Mouse (Mus musculus) forebrain, embryonic 12.5 days (tissue): ENCODE data around the gene Astn1. TPM values are rescaled to one million over a fixed set of nuclear protein-coding genes. Genes with fewer than 3 reads are reported as not detected.

Source experiments
- ATAC-seq: fragments of 200-750 bp; cut with Nextera tagmentation; 2 replicates; pipeline ENCODE4 v1.8.0; 2017; ENCODE audit warnings: moderate TSS enrichment; ENCODE audit not compliant: low FRiP score
- H3K27ac ChIP-seq: fragments of 300-500 bp; sonication (generic); 2 replicates; pipeline ENCODE4 v1.5.1; 2016; ENCODE audit warnings: mild to moderate bottlenecking
- H3K27me3 ChIP-seq: fragments of 300-500 bp; sonication (generic); 2 replicates; pipeline ENCODE4 v1.6.1; 2016; ENCODE audit warnings: mild to moderate bottlenecking
- H3K36me3 ChIP-seq: fragments of 300-500 bp; sonication (generic); replicated peaks from 2 replicates; pipeline ENCODE4 v1.6.1; 2016; ENCODE audit warnings: mild to moderate bottlenecking
- H3K4me1 ChIP-seq: fragments of 300-500 bp; sonication (generic); 2 replicates; pipeline ENCODE4 v1.6.1; 2016
- H3K4me2 ChIP-seq: fragments of 300-500 bp; sonication (generic); 2 replicates; pipeline ENCODE4 v1.6.1; 2016; ENCODE audit warnings: mild to moderate bottlenecking, moderate library complexity
- H3K4me3 ChIP-seq: fragments of 300-500 bp; sonication (generic); replicated peaks from 2 replicates; pipeline ENCODE4 v1.5.1; 2016; ENCODE audit warnings: mild to moderate bottlenecking
- H3K9ac ChIP-seq: fragments of 300-500 bp; sonication (generic); 2 replicates; pipeline ENCODE4 v1.6.1; 2016; ENCODE audit warnings: mild to moderate bottlenecking
- H3K9me3 ChIP-seq: fragments of 300-500 bp; sonication (generic); 2 replicates; pipeline ENCODE4 v1.6.1; 2016
- whole genome bisulfite sequencing: fragments of 180-500 bp; shearing (Covaris S2); methylation state at CpG from one replicate; pipeline ENCODE4 v1.1.7; 2016; 5-methylcytosine and 5-hydroxymethylcytosine counted together
- polyA plus RNA-seq: library from polyadenylated mRNA; unstranded; fragments of >200 nt; fragmentation: Nextera tagmentation; extraction: Ambion mirVana; gene quantifications from 2 replicates; pipeline ENCODE4 v1.2.1, GENCODE M21; 2016

Astn1 gene
- polyA plus RNA-seq, 1 experiment from 2014 or later, result 26.0 TPM

DNA sequence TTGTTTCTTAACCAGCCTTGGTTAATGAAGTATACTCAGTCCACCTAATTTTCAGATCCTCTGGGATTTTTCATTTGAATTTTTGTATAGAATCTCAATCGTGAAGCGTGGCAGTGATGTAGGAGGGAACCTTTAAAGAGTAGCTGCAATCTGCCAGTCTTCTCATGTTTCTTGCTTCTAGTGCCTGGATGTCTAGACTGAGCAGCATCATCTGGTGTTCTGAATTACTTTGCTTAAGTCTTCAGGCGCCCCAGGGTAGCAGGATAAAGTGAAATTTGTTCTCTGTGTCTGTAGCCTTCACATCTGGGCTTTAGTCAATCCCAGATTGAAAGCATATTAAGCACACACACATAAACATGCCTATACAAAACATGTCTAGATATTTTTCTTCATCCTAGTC, 21.1 kb downstream of the Astn1 start:
- H3K9me3 ChIP-seq, result no peaks in the 10 kb centered on the region
- no peaks in the 10 kb centered on the region for H3K27me3 ChIP-seq
- H3K36me3 ChIP-seq, result 0 out of 2 replicates have a peak, but pooled peaks cover 3% of the 10 kb centered on the region
- H3K9ac ChIP-seq, result no peak overlapping the region
- no peak overlapping the region for H3K27ac ChIP-seq
- H3K4me3 ChIP-seq, result no peak overlapping the region
- no peak overlapping the region for H3K4me2 ChIP-seq
- WGBS, result 83% methylated on average over 3 of the region's 3 CpGs
- peaks cover 8% of the 10 kb centered on the region for H3K4me1 ChIP-seq
- no peak for ATAC-seq

DNA sequence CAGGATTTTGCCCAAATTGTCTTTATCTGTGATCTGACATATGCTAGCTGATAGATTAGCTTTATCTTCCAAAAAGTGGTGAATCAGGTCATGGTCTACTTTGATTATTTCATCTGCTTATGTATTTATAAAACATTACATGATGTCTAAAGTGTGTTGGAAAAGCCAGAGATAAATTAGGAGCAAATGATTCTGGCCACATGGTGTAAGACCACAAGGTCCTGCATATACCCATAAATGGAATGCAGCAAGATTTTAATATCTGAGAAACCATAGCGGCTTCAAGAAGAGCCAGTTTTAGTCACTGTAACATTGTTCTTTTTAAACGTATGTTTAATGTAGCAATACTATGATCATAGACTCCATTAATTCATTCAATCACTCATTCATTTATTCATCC, 23.2 kb downstream of the Astn1 start:
- Histone ChIP-seq H3K27me3 (no peaks in the 10 kb centered on the region), H3K9ac (no peak overlapping the region), H3K4me3 (no peak overlapping the region), H3K4me1 (peaks cover 8% of the 10 kb centered on the region), H3K27ac (no peak overlapping the region), H3K36me3 (no peaks in the 10 kb centered on the region), H3K9me3 (no peaks in the 10 kb centered on the region), H3K4me2 (no peak overlapping the region)
- 97% methylated on average over 2 of the region's 2 CpGs for WGBS
- no peak for ATAC-seq

DNA sequence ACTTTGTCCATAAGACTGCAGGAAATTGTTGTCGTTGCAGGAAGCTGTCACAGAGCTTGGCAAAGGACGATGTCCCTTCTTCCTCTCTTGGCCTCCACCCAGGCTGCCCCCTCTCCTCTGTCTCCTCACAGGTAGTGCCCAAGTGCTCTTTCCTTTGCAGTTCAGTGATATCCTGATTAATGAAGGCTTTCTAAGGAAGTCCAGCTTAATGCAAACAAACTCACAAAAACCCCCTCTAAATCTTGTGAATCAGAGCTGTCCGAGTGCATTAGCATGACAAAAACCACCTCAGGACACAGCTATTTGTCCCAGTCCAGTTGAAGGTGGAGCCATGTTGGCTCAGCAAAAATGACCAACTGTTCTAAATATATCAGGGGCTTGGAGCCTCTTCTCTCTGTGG, 24.7 kb downstream of the Astn1 start:
- Histone ChIP-seq H3K27me3 (no peaks in the 10 kb centered on the region), H3K4me2 (no peak overlapping the region), H3K4me1 (peaks cover 11% of the 10 kb centered on the region), H3K27ac (no peak overlapping the region), H3K36me3 (no peaks in the 10 kb centered on the region), H3K9ac (no peak overlapping the region), H3K9me3 (no peaks in the 10 kb centered on the region), H3K4me3 (no peak overlapping the region)
- 24% methylated on average over 3 of the region's 3 CpGs for WGBS
- no peak for ATAC-seq

DNA sequence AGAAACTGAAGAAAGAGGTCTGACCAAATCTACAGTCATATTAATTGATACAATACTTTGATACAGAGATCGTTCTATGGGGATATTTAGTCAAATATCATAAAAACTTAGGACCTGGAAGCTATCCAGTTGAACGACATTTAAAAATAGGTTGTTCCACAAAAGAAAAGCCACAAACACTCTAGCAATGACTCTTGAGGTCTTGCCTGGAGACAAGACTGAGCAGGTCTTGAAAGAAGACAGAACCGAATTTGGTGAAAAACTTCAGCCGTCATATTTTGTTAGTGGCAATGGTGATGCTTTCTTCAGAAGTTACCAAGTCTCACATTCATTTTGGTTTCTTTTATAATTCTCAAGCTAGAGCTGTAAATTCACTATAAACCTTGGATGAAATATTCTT, 26.9 kb downstream of the Astn1 start:
- WGBS, result 94% methylated on average over 4 of the region's 4 CpGs
- ATAC-seq, result no peak
- Histone ChIP-seq H3K4me3 (no peak overlapping the region), H3K4me1 (peaks cover 11% of the 10 kb centered on the region), H3K36me3 (no peaks in the 10 kb centered on the region), H3K27ac (no peak overlapping the region), H3K27me3 (no peaks in the 10 kb centered on the region), H3K4me2 (no peak overlapping the region), H3K9ac (no peak overlapping the region), H3K9me3 (no peaks in the 10 kb centered on the region)

DNA sequence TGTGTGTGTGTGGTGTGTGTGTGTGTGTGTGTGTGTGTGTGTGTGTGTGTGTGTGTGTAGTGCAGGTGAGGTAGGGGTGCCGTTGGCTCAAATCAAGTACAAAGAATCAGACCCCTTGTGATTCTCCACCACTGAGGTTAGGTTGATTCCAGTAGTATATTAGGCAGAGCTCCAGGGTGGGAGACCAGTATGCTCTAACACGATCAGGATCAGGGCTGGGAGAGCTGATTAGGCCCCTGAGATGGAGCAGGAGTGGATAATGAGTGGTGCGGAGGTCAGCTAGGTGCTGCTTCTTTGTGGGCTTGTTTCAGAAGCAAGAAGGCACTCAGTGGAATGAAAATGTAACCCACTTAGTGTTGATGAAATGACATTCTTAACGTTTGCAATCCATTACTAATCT, 28.6 kb downstream of the Astn1 start:
- Histone ChIP-seq H3K27me3 (no peaks in the 10 kb centered on the region), H3K4me3 (no peak overlapping the region), H3K4me1 (peaks cover 11% of the 10 kb centered on the region), H3K36me3 (0 out of 2 replicates have a peak, but pooled peaks cover 3% of the 10 kb centered on the region), H3K9me3 (no peaks in the 10 kb centered on the region), H3K27ac (no peak overlapping the region), H3K4me2 (no peak overlapping the region), H3K9ac (no peak overlapping the region)
- ATAC-seq, result no peak
- 64% methylated on average over 4 of the region's 4 CpGs for WGBS

DNA sequence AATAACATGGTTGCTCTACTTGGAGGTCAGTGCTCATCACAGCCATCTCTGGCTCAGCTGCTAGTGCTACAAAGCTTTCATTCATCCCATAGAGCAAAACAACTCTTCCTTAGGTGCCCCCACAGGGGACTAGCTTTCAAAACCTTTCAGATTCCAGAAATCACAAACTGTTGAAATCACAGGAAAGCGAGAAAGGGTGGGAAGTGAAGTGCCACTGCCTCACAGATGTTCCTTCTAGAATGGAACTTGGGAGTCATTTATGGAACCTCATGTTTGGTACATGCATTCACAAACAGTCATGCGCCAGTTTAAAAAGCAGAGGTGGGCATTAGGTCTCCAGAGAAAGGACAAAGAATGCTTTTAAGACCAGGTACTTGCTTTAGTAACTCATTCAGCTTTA, 35.0 kb downstream of the Astn1 start:
- 93% methylated on average over 2 of the region's 2 CpGs for WGBS

DNA sequence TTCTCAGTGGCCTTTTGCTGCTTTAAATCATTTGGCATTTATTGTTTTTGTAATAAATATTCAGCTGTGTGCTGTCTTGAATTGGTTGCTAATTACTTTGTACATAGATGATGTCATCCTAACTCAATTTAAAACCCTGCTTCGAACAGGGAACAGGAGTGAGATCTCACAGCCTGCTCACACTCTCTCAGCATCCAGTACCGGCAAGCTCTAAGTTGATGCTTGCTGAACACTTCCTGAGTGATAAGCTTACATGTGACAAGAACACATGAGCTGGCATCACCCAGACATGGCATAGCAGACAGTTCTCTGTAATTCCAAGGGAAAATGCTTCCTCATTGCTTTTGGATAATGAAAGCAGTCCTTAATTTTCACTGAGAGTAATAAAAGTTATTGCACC, 38.8 kb downstream of the Astn1 start:
- 0 out of 2 replicates have a peak, but pooled peaks have one; percentile 36 for ATAC-seq
- no peak overlapping the region for H3K27ac ChIP-seq
- peaks cover 6% of the 10 kb centered on the region; the same call in 1 of the 2 replicates for H3K4me1 ChIP-seq
- 56% methylated on average over 2 of the region's 2 CpGs for WGBS
- no peak overlapping the region for H3K4me2 ChIP-seq
- H3K9ac ChIP-seq, result no peak overlapping the region
- H3K4me3 ChIP-seq, result no peak overlapping the region
- H3K27me3 ChIP-seq, result no peaks in the 10 kb centered on the region
- no peaks in the 10 kb centered on the region for H3K9me3 ChIP-seq
- peaks cover 11% of the 10 kb centered on the region; the same call in 1 of the 2 replicates for H3K36me3 ChIP-seq

More for the DNA sequence above, 35.0 kb downstream of the Astn1 start:
- H3K27ac ChIP-seq, result no peak overlapping the region
- no peak overlapping the region for H3K4me2 ChIP-seq
- H3K4me1 ChIP-seq, result no peaks in the 10 kb centered on the region
- H3K9me3 ChIP-seq, result no peaks in the 10 kb centered on the region
- no peak for ATAC-seq
- 0 out of 2 replicates have a peak, but pooled peaks cover 3% of the 10 kb centered on the region for H3K36me3 ChIP-seq
- no peaks in the 10 kb centered on the region for H3K27me3 ChIP-seq
- no peak overlapping the region for H3K9ac ChIP-seq
- no peak overlapping the region for H3K4me3 ChIP-seq

DNA sequence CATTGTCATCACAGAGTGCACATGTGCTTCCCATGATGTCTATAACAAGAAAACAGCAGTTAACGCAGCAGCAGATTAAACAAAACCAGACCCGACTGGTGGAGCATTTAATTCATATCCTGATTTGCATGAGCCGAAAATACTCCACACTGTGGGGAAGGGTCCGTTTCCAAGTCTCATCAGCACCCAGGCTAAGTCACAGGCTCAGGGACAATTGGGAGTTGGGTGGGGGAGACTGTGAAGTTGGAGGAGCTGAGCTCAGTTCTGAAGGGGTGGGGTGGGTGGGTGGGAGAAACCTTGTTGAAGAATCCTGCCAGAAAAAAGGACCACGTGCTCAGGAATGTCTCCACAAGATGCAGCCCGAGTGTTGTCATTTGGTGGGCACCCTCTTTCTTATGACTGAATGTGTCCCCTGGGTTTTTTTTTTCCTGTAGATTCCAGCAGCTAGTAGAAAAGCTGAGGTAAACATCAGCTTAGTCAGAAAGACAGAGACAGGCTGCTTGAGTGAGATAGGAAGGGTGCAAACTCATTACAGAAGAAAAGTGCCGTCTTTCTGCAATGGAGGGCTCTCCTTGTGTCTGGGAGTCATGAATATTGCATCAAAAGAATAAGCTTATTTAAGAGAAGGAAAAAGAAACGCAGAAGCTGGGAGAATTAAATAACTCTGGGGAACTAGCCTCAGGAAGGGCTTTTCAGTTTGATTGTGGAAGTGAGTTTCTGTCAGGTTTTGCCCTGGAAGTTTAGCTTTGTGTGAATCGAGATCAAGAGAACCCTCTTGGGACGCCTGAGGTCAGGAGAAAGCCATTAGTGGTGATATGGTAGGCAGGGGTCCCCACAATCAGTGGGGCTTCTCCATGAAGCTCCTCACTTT, 44.1 kb downstream of the Astn1 start:
- no peak overlapping the region for H3K4me3 ChIP-seq
- H3K27me3 ChIP-seq, result no peaks in the 10 kb centered on the region
- whole genome bisulfite sequencing, result 50% methylated on average over 10 of the region's 10 CpGs
- no peaks in the 10 kb centered on the region for H3K9me3 ChIP-seq
- no peak for ATAC-seq
- peaks cover 11% of the 10 kb centered on the region; the same call in 1 of the 2 replicates for H3K36me3 ChIP-seq
- no peak overlapping the region for H3K27ac ChIP-seq
- peaks cover 23% of the 10 kb centered on the region for H3K4me1 ChIP-seq
- H3K4me2 ChIP-seq, result no peak overlapping the region
- no peak overlapping the region; the same call in 1 of the 2 replicates for H3K9ac ChIP-seq

DNA sequence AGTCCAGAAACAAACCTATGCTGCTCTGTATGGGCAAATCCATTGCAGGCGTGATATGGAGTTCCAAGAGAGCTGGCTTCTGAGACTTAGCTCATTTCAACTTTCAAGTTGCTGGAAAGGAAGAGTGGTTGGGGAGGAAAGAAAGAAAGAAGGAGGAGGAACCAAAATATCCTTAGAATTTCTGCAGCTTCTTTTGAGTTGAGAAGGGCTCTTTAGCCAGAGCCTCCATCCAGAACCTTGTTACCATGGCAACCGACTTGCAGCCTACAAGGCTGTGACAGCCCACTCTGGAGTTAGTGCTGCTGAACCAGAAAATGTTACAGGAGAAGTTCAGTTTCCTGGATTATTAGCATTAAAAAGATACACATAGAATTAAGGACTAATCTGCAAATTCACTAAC, 46.1 kb downstream of the Astn1 start:
- Histone ChIP-seq H3K27me3 (no peaks in the 10 kb centered on the region), H3K27ac (no peak overlapping the region), H3K4me2 (no peak overlapping the region), H3K9me3 (no peaks in the 10 kb centered on the region), H3K9ac (no peak overlapping the region), H3K36me3 (peaks cover 9% of the 10 kb centered on the region; the same call in 1 of the 2 replicates), H3K4me1 (peaks cover 23% of the 10 kb centered on the region), H3K4me3 (no peak overlapping the region)
- WGBS, result 56% methylated on average over 2 of the region's 2 CpGs
- peak; percentile 58; the same call in 1 of the 2 replicates for ATAC-seq

DNA sequence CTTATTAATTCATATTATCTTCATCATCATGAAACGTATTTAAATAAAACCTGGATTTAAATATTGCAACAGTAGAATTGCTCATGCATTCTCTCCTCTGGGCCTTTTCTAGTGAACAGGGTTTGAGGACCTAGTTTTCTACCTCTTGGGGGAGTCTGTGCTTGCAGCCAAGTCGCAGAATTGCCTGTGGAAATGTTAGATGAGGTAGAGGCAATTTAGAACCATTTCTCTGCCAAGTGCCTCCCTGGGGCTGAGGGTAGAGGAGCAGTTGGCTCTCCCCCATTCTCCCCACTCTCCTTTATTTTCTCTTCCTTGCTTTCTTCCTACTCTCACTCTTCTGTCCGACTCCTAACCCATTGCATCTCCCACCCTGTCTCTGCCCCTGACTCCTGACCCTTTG, 49.1 kb downstream of the Astn1 start:
- no peaks in the 10 kb centered on the region for H3K36me3 ChIP-seq
- no peak for ATAC-seq
- H3K4me3 ChIP-seq, result no peak overlapping the region
- no peak overlapping the region for H3K27ac ChIP-seq
- no peak overlapping the region for H3K9ac ChIP-seq
- no peaks in the 10 kb centered on the region for H3K27me3 ChIP-seq
- no peak overlapping the region for H3K4me2 ChIP-seq
- WGBS, result 82% methylated on average over 3 of the region's 3 CpGs
- H3K4me1 ChIP-seq, result peaks cover 15% of the 10 kb centered on the region
- H3K9me3 ChIP-seq, result no peaks in the 10 kb centered on the region

DNA sequence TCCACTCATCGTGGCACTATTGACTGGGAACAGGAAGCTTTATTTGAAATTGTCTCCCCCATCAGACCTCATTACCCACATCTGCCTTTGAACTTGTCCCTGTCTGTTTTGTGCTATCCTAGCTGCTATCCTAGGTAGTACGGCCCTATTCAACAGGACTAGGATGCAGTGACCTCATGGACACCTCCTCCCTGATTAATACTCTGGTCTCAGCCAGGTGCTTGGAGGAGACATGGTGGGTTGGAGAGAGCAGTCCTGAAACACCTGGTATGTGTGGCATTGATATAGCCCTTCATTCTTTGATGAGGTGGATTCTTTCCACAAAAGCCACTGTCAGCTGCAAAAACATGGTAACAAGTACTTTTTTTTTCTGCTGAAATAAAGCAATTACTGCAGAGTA, 52.1 kb downstream of the Astn1 start:
- no peaks in the 10 kb centered on the region for H3K27me3 ChIP-seq
- no peak for ATAC-seq
- no peaks in the 10 kb centered on the region for H3K9me3 ChIP-seq
- no peak overlapping the region for H3K4me2 ChIP-seq
- WGBS, result 90% methylated on average over 2 of the region's 2 CpGs
- H3K36me3 ChIP-seq, result no peaks in the 10 kb centered on the region
- H3K9ac ChIP-seq, result no peak overlapping the region
- H3K27ac ChIP-seq, result no peak overlapping the region
- H3K4me3 ChIP-seq, result no peak overlapping the region
- no peaks in the 10 kb centered on the region for H3K4me1 ChIP-seq

DNA sequence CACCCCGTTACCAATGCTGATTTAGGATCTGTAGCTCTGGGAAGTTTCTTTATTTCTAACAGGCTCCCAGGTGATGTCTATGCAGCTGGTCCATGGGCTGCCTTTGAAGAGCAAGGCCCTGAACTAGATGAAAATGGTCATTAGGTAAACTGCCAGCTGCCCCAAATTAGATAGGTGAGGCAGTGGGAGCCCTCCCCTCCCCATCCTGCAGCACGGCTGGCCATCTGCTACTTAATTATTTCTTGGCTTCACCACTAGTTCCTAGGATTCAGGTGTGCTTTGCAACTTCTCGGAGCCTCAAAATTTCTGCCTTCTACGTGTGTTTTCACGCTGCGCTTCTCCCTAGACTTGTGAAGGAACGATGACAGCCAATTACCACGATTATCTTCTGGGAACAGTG, 59.4 kb downstream of the Astn1 start:
- H3K36me3 ChIP-seq, result no peaks in the 10 kb centered on the region
- ATAC-seq, result no peak

DNA sequence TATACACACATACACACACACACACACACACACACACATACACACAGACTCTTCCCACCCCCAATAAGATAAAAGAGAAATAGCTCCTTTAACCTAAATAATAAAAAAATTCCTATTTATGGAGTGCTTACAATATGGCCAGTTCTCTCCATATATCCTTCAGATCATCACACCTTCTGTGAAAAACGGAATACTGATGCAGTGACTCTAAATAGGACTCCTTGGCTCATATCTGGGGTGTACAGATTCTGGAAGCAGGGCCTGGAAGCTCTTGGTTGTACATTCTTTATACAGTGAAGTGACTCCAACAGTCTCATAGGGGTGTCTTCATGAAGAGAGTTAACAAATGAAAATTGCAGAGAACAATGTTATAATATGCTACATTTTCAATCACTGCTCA, 60.7 kb downstream of the Astn1 start:
- Histone ChIP-seq H3K27me3 (no peaks in the 10 kb centered on the region), H3K9ac (no peak overlapping the region), H3K4me3 (no peak overlapping the region), H3K4me1 (no peaks in the 10 kb centered on the region), H3K36me3 (no peaks in the 10 kb centered on the region), H3K9me3 (no peaks in the 10 kb centered on the region), H3K27ac (no peak overlapping the region), H3K4me2 (no peak overlapping the region)
- no peak for ATAC-seq
- 93% methylated on average over 1 of the region's 1 CpGs for whole genome bisulfite sequencing

More for the DNA sequence above, 59.4 kb downstream of the Astn1 start:
- Histone ChIP-seq H3K9me3 (no peaks in the 10 kb centered on the region), H3K4me2 (no peak overlapping the region), H3K4me3 (no peak overlapping the region), H3K9ac (no peak overlapping the region), H3K27ac (no peak overlapping the region), H3K27me3 (no peaks in the 10 kb centered on the region), H3K4me1 (no peaks in the 10 kb centered on the region)
- WGBS, result 87% methylated on average over 8 of the region's 8 CpGs
